Mouse (Mus musculus) CH12.LX (cell line): ENCODE data around the gene Dvl2. TPM values are rescaled to one million over a fixed set of nuclear protein-coding genes. Genes with fewer than 3 reads are reported as not detected.
A peak's percentile ranks its signal among the peaks of the same experiment; 100 is the strongest.

Experiments
- DNase-seq: peaks from one replicate; pipeline ENCODE4 v3.0.0-alpha.2; 2013; ENCODE audit errors: extremely low read depth
- H3K27ac ChIP-seq: 2 replicates; pipeline ENCODE4 v1.5.1; 2012; ENCODE audit warnings: low read depth, mild to moderate bottlenecking, control low read depth, moderate library complexity; ENCODE audit not compliant: insufficient read depth
- H3K27me3 ChIP-seq: replicated peaks from 2 replicates; pipeline ENCODE3; 2012; ENCODE audit warnings: inconsistent platforms
- H3K36me3 ChIP-seq, 2 experiments: replicated peaks in 1 of 2; 2 replicates each; pipeline versions ENCODE3 to v1.6.1; 2012; ENCODE audit warnings: inconsistent platforms in 1 of 2, low read length in 1 of 2, mild to moderate bottlenecking in 1 of 2, mixed read lengths in 1 of 2, moderate library complexity in 1 of 2; ENCODE audit not compliant: control insufficient read depth in 1 of 2, insufficient read depth in 1 of 2
- H3K4me1 ChIP-seq, 2 experiments: 2 replicates each; pipeline ENCODE4 v1.6.1; 2012; ENCODE audit warnings: inconsistent platforms in 1 of 2, moderate library complexity in 1 of 2; ENCODE audit not compliant: insufficient read depth in 2 of 2, control insufficient read depth in 1 of 2
- H3K4me2 ChIP-seq: 2 replicates; pipeline ENCODE4 v1.6.1; 2012; ENCODE audit warnings: low read depth, mild to moderate bottlenecking, control low read depth; ENCODE audit not compliant: poor library complexity, insufficient read depth, severe bottlenecking
- H3K4me3 ChIP-seq, 3 experiments: fragments of 150-350 bp in 1 of 3; sonication (generic) in 1 of 3; replicated peaks in 1 of 3; 2 replicates each; pipeline versions ENCODE3 to v1.5.1; 2011 to 2012; ENCODE audit warnings: low read depth in 2 of 3, low read length in 2 of 3, mild to moderate bottlenecking in 2 of 3, moderate library complexity in 2 of 3, control low read depth in 1 of 3, improper control_type of control experiment in 1 of 3, inconsistent platforms in 1 of 3, mixed read lengths in 1 of 3; ENCODE audit not compliant: poor library complexity in 1 of 3
- H3K79me2 ChIP-seq: replicated peaks from 2 replicates; pipeline ENCODE4 v1.6.1; 2012; ENCODE audit warnings: mild to moderate bottlenecking, moderate library complexity; ENCODE audit not compliant: control insufficient read depth, poor library complexity, insufficient read depth, severe bottlenecking; ENCODE audit errors: extremely low read depth
- H3K9ac ChIP-seq: 2 replicates; pipeline ENCODE4 v1.6.1; 2012; ENCODE audit warnings: low read depth, mild to moderate bottlenecking, control low read depth, moderate library complexity; ENCODE audit not compliant: insufficient read depth
- H3K9me3 ChIP-seq: replicated peaks from 2 replicates; pipeline ENCODE3; 2012; ENCODE audit warnings: low read length, inconsistent platforms, mixed read lengths
- CHD2 ChIP-seq: IDR thresholded peaks from 2 replicates; pipeline ENCODE4 v1.6.1; 2011; ENCODE audit warnings: low read length, improper control_type of control experiment
- CTCF ChIP-seq, 2 experiments: IDR thresholded peaks in 1 of 2; conservative IDR thresholded peaks in 1 of 2; 2 replicates each; pipeline ENCODE4 v1.5.1; 2011 to 2012; ENCODE audit warnings: low read depth in 2 of 2, low read length in 2 of 2, improper control_type of control experiment in 1 of 2, inconsistent platforms in 1 of 2, mild to moderate bottlenecking in 1 of 2, moderate library complexity in 1 of 2
- E2F4 ChIP-seq: IDR thresholded peaks from 2 replicates; pipeline ENCODE4 v1.6.1; 2011; ENCODE audit warnings: low read depth, low read length, improper control_type of control experiment; ENCODE audit not compliant: insufficient replicate concordance
- ETS1 ChIP-seq: conservative IDR thresholded peaks from 2 replicates; pipeline ENCODE4 v1.6.1; 2012; ENCODE audit warnings: low read depth, mild to moderate bottlenecking, inconsistent platforms, low read length, improper control_type of control experiment, moderate library complexity
- IRF4 ChIP-seq: IDR thresholded peaks from 2 replicates; pipeline ENCODE4 v1.6.1; 2014; ENCODE audit warnings: low read depth, mild to moderate bottlenecking, inconsistent platforms, low read length, improper control_type of control experiment
- JUN ChIP-seq: IDR thresholded peaks from 2 replicates; pipeline ENCODE4 v1.6.1; 2011; ENCODE audit warnings: low read depth, mild to moderate bottlenecking, low read length, improper control_type of control experiment, moderate library complexity; ENCODE audit not compliant: insufficient read depth
- JUND ChIP-seq: conservative IDR thresholded peaks from 2 replicates; pipeline ENCODE4 v1.6.1; 2011; ENCODE audit warnings: low read depth, low read length, improper control_type of control experiment
- MAX ChIP-seq: IDR thresholded peaks from 2 replicates; pipeline ENCODE4 v1.6.1; 2011; ENCODE audit warnings: low read length, improper control_type of control experiment
- MAZ ChIP-seq: IDR thresholded peaks from 2 replicates; pipeline ENCODE4 v1.6.1; 2012; ENCODE audit warnings: low read depth, mild to moderate bottlenecking, inconsistent platforms, low read length, improper control_type of control experiment, moderate library complexity
- MXI1 ChIP-seq: IDR thresholded peaks from 2 replicates; pipeline ENCODE4 v1.6.1; 2011; ENCODE audit warnings: mild to moderate bottlenecking, low read depth, low read length, improper control_type of control experiment
- MYC ChIP-seq: IDR thresholded peaks from 2 replicates; pipeline ENCODE4 v1.6.1; 2011; ENCODE audit warnings: low read depth, mild to moderate bottlenecking, improper control_type of control experiment, low read length
- NRF1 ChIP-seq: IDR thresholded peaks from 2 replicates; pipeline ENCODE4 v1.6.1; 2014; ENCODE audit warnings: low read depth, mild to moderate bottlenecking, inconsistent platforms, low read length, improper control_type of control experiment, moderate library complexity
- PAX5 ChIP-seq: IDR thresholded peaks from 2 replicates; pipeline ENCODE4 v1.6.1; 2012; ENCODE audit warnings: low read length, inconsistent platforms, mixed read lengths
- POLR2A ChIP-seq: IDR thresholded peaks from 2 replicates; pipeline ENCODE4 v1.6.1; 2011; ENCODE audit warnings: low read depth, mild to moderate bottlenecking, improper control_type of control experiment, low read length
- RAD21 ChIP-seq: IDR thresholded peaks from 2 replicates; pipeline ENCODE4 v1.6.1; 2011; ENCODE audit warnings: low read depth, mild to moderate bottlenecking, low read length, improper control_type of control experiment, moderate library complexity
- SMC3 ChIP-seq: IDR thresholded peaks from 2 replicates; pipeline ENCODE4 v1.6.1; 2011; ENCODE audit warnings: low read depth, low read length, improper control_type of control experiment
- TCF12 ChIP-seq: IDR thresholded peaks from 2 replicates; pipeline ENCODE4 v1.6.1; 2014; ENCODE audit warnings: low read depth, mild to moderate bottlenecking, inconsistent platforms, low read length, improper control_type of control experiment
- UBTF ChIP-seq: IDR thresholded peaks from 2 replicates; pipeline ENCODE4 v1.6.1; 2012; ENCODE audit warnings: low read depth, mild to moderate bottlenecking, inconsistent platforms, low read length, improper control_type of control experiment, moderate library complexity
- ZC3H11A ChIP-seq: IDR thresholded peaks from 2 replicates; pipeline ENCODE4 v1.6.1; 2012; ENCODE audit warnings: low read depth, mild to moderate bottlenecking, inconsistent platforms, low read length, improper control_type of control experiment
- ZKSCAN1 ChIP-seq: IDR thresholded peaks from 2 replicates; pipeline ENCODE4 v1.6.1; 2012; ENCODE audit warnings: low read depth, inconsistent platforms, low read length, improper control_type of control experiment, borderline replicate concordance
- ZNF384 ChIP-seq: IDR thresholded peaks from 2 replicates; pipeline ENCODE4 v1.6.1; 2012; ENCODE audit warnings: low read depth, low read length, improper control_type of control experiment, inconsistent platforms
- dilution Hi-C: fragments of 300-500 bp; cut with MboI; formaldehyde crosslinking; loops from 2 replicates; pipeline ENCODE4 v1.14.3; 2020; ENCODE audit warnings: low sequenced_read_pairs; ENCODE audit not compliant: extremely low pct_unique_long_range_greater_than_20kb, extremely low pct_ligation_motif_present
- in situ Hi-C: fragments of 300-500 bp; cut with MboI; formaldehyde crosslinking; loops from 3 replicates; pipeline ENCODE4 v1.14.3; 2019; ENCODE audit warnings: low sequenced_read_pairs, low pct_ligation_motif_present, low pct_unique_long_range_greater_than_20kb, mixed read lengths
- polyA plus RNA-seq: library from polyadenylated mRNA; unstranded; fragments of >175 nt; gene quantifications from 2 replicates; pipeline ENCODE4 v1.2.1, GENCODE M21; 2012; ENCODE audit warnings: low read depth; ENCODE audit not compliant: insufficient read length
- total RNA-seq, 2 experiments: library from RNA; depleted of rRNA; stranded (reverse); fragments of 300-350 nt in 1 of 2; fragments of >200 nt in 1 of 2; gene quantifications; 2 replicates each; pipeline ENCODE4 v1.2.3; 2012 to 2014

The Dvl2 gene
- total and polyA plus RNA-seq, 3 experiments, result 15.1 to 30.6 (median 27.1) TPM

- Histone ChIP-seq H3K9me3 (no peaks in the 10 kb centered on the region), H3K4me1 (peaks cover 0 to 6% of the 10 kb centered on the region in 2 experiments; a peak in 1 of 4 replicates), H3K4me3 (no peak overlapping the region), H3K79me2 (no peaks in the 10 kb centered on the region), H3K36me3 (no peaks in the 10 kb centered on the region), H3K27ac (no peak overlapping the region), H3K4me2 (no peak overlapping the region), H3K27me3 (peaks cover 40% of the 10 kb centered on the region)
- dilution Hi-C loops, result no loop called here
- in situ Hi-C loops, result loop anchor here (5.0 kb wide), 1 partner anchor 142 kb away; no protein-coding TSS in a partner anchor
- DNase-seq, result peak; percentile 75
- TF ChIP-seq E2F4 (no peak), POLR2A (no peak), IRF4 (peak; percentile 42; the same call in 1 of the 2 replicates), CTCF (conservative IDR thresholded peaks at IDR 0.05 in 1 of 2, IDR thresholded peaks at IDR 0.05 in 1 of 2; ENCODE audit: low read depth in 2 of 2, low read length in 2 of 2) (peak; percentile 96 to 98), RAD21 (peak; percentile 95), SMC3 (peak; percentile 92), ZC3H11A (peak; percentile 73), NRF1 (no peak), JUND (no peak), JUN (no peak), MAX (no peak), MAZ (no peak), PAX5 (no peak), CHD2 (no peak), MXI1 (no peak), ETS1 (no peak)
- TF ChIP-seq, all 38 proteins: peak for 5
- no peak overlapping the region for H3K9ac ChIP-seq
These were observed 55.3 kb downstream of the Dvl2 start for GRCm38 (mm10) chr11:70055618-70056214.

GRCm38 (mm10) chr11:70057805-70058204 lies 57.4 kb downstream of the Dvl2 start:
- Histone ChIP-seq H3K27me3 (peaks cover 26% of the 10 kb centered on the region), H3K4me2 (no peak overlapping the region)

More at GRCm38 (mm10) chr11:70057805-70058204, 57.4 kb downstream of the Dvl2 start:
- no peaks in the 10 kb centered on the region for H3K36me3 ChIP-seq
- no peaks in the 10 kb centered on the region for H3K79me2 ChIP-seq
- H3K9me3 ChIP-seq, result no peaks in the 10 kb centered on the region
- dilution Hi-C loops, result no loop called here
- H3K9ac ChIP-seq, result no peak overlapping the region
- H3K27ac ChIP-seq, result no peak overlapping the region
- in situ Hi-C loops, result loop anchor here (5.0 kb wide), 1 partner anchor 139 kb away; no protein-coding TSS in a partner anchor
- H3K4me3 ChIP-seq, result no peak overlapping the region
- H3K4me1 ChIP-seq, result peaks cover 0 to 6% of the 10 kb centered on the region in 2 experiments; a peak in 2 of 4 replicates
- DNase-seq, result no peak
- TF ChIP-seq ZKSCAN1 (no peak), UBTF (no peak), ZNF384 (no peak), MYC (no peak), TCF12 (no peak), MAZ (no peak)
